Mouse (Mus musculus) cortical plate, adult 2 months (tissue): ENCODE results near the gene Tlcd1.

ENCODE experiments used
- CTCF ChIP-seq: fragments of 200-500 bp; IDR thresholded peaks from 2 replicates; pipeline ENCODE4 v1.5.1; 2011; ENCODE audit warnings: mild to moderate bottlenecking, control low read depth, low read length; ENCODE audit not compliant: insufficient read depth; ENCODE audit errors: extremely low read depth
- POLR2A ChIP-seq: fragments of 200-500 bp; IDR thresholded peaks from 2 replicates; pipeline ENCODE4 v1.6.1; 2011; ENCODE audit warnings: mild to moderate bottlenecking, low read length, control low read depth; ENCODE audit not compliant: insufficient read depth; ENCODE audit errors: extremely low read depth

DNA sequence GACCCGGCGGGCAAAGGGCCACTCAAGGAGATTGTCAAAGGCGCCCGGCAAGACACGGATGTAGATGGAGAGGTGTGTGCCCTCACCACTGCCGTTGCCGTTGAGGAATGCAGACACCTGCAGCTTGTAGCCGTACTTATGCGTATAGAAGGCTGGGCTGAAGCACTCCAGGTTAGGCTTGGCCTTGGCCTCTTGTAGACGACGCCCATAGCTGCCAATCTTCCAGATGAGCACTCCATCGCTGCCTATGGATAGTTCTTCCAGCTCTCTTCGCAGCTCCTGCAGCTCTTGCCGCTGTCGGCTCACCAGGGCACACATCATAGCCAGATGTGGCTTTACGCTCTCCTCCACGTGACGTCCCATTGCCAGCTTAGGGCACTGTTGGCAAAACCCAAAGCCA, 16.3 kb upstream of the Tlcd1 start:
- TF ChIP-seq CTCF, result no peak
- TF ChIP-seq POLR2A, result no peak
